10 mouse cellular contexts compared by ENCODE assay signal in the genomic region with DNA sequence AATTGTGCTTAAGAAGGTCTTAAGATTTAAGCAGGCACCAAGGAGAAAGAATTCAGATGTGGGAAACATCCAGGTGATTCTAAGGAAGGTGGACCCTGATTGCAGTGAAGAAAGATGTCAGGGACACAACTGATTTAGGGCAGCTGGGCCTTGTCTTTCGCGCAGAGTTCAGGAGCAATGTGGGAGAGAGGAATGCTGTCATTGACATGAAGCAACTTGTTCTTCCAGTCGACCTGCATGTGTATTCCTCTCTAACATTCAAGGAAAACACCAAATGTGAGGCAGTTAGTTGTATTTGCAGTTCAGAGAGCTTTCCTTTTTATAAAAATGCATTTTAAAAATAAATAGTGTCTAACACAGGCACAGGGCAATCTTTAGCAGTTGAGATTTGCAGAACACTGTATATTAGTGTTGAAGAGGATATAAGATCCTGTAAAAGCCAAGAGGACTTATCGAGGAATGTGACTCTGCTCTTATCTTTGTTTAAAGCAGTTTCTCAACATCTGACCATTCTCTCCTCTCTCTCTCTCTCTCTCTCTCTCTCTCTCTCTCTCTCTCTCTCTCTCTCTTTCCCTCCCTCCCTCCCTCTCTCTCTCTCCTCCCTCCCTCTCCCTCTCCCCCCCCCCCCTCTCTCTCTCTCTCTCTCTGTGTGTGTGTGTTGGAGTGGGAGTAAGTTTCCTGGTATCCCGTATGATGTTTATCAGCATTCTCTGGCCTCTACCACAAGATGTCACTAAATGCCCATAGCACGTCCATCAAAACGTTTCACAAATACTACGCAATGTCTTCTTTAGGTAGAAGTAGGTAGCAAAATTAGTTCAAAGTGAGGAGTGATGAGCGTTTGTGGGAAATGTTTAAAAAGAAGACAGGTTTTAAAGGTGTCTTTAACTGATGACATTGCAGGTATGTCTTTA. TPM values are rescaled to one million over a fixed set of nuclear protein-coding genes. Genes with fewer than 3 reads are reported as not detected.
DNase-seq lines count a peak whose midpoint lies in the region; ATAC-seq and TF ChIP-seq lines count a peak whose summit lies in the region.
"Had no signal": no experiment of that assay in that cellular context is flagged by ENCODE, and none has a peak within 500 bp of the region (broad histone marks: within the 10 kb centered on the region; RNA-seq: fewer than 3 reads in every experiment).

No protein-coding gene starts in this region.

- 51% methylated on average over 9 of the region's 9 CpGs for WGBS in hindbrain, embryonic 10.5 days
- WGBS in hindbrain, embryonic 14.5 days = 51% methylated on average over 9 of the region's 9 CpGs
- 14% methylated on average over 9 of the region's 9 CpGs for WGBS in lung, embryonic 14.5 days

- intact Hi-C loops in left cerebral cortex, postnatal 10 days (cut with DNase I) = loop anchor here (10.0 kb wide), 1 partner anchor 250 kb away; no protein-coding TSS in a partner anchor

- no peaks in the 10 kb centered on the region for H3K4me1 ChIP-seq in hindbrain, embryonic 10.5 days (replicated peaks)
- H3K4me1 ChIP-seq in hindbrain, embryonic 14.5 days (replicated peaks; ENCODE audit: control insufficient read depth, insufficient read depth, low read length) = no peaks in the 10 kb centered on the region
- H3K4me1 ChIP-seq in lung, embryonic 14.5 days (ENCODE audit: insufficient read depth) = no peaks in the 10 kb centered on the region
- H3K4me1 ChIP-seq: hindbrain, embryonic 15.5 days had no signal

- H3K27ac ChIP-seq in hindbrain, embryonic 10.5 days = no peak overlapping the region
- no peak overlapping the region for H3K27ac ChIP-seq in hindbrain, embryonic 14.5 days
- peak overlapping the region; percentile 6; the same call in 1 of the 2 replicates for H3K27ac ChIP-seq in lung, embryonic 14.5 days (ENCODE audit: low read depth)
- H3K27ac ChIP-seq: hindbrain, embryonic 15.5 days; macrophage had no signal

- no peak for ATAC-seq in hindbrain, embryonic 14.5 days (ENCODE audit: low FRiP score)
- ATAC-seq in lung, embryonic 14.5 days (ENCODE audit: insufficient read depth) = peak; percentile 88
- ATAC-seq in activated CD4-positive, CD25-positive, alpha-beta regulatory T cell, adult 4 months = no peak

- no peaks in the 10 kb centered on the region for H3K79me3 ChIP-seq in C2C12 (ENCODE audit: low read depth)

- H3K79me2 ChIP-seq in C2C12 (ENCODE audit: control insufficient read depth, insufficient read depth) = no peaks in the 10 kb centered on the region

- DNase-seq in hindbrain, embryonic 10.5 days (ENCODE audit: low spot score) = peak; percentile 4
- DNase-seq in hindbrain, embryonic 14.5 days (ENCODE audit: low spot score) = no peak
- DNase-seq in R1 (ENCODE audit: low read depth, low spot score) = peak; percentile 46
- peak; percentile 77 for DNase-seq in lung, embryonic 14.5 days
- DNase-seq in left cerebral cortex, postnatal 10 days (ENCODE audit: extremely low spot score in 1 of 2, low spot score in 2 of 2) = no peak
- no peak for DNase-seq in cerebellum, postnatal 4 days (ENCODE audit: low spot score in 2 of 2)

- no peaks in the 10 kb centered on the region for H3K27me3 ChIP-seq in hindbrain, embryonic 10.5 days (ENCODE audit: insufficient read depth, poor library complexity, severe bottlenecking)
- no peaks in the 10 kb centered on the region for H3K27me3 ChIP-seq in hindbrain, embryonic 14.5 days (ENCODE audit: control insufficient read depth, insufficient read depth, low read length)
- H3K27me3 ChIP-seq in C2C12 (ENCODE audit: control insufficient read depth, insufficient read depth, insufficient read length) = no peaks in the 10 kb centered on the region
- H3K27me3 ChIP-seq in lung, embryonic 14.5 days (ENCODE audit: insufficient read depth, low read length) = no peaks in the 10 kb centered on the region
- H3K27me3 ChIP-seq: hindbrain, embryonic 15.5 days had no signal

- no peak overlapping the region for H3K9ac ChIP-seq in hindbrain, embryonic 14.5 days
- H3K9ac ChIP-seq in lung, embryonic 14.5 days = no peak overlapping the region
- H3K9ac ChIP-seq: hindbrain, embryonic 15.5 days had no signal

- no peaks in the 10 kb centered on the region for H3K36me3 ChIP-seq in hindbrain, embryonic 10.5 days
- H3K36me3 ChIP-seq in hindbrain, embryonic 14.5 days (replicated peaks; ENCODE audit: control insufficient read depth, insufficient read depth) = no peaks in the 10 kb centered on the region
- H3K36me3 ChIP-seq in C2C12 (ENCODE audit: control insufficient read depth, insufficient read depth) = no peaks in the 10 kb centered on the region
- no peaks in the 10 kb centered on the region for H3K36me3 ChIP-seq in lung, embryonic 14.5 days (ENCODE audit: insufficient read depth)
- H3K36me3 ChIP-seq: hindbrain, embryonic 15.5 days had no signal

- TF ChIP-seq CTCF in C2C12 (IDR thresholded peaks at IDR 0.05; ENCODE audit: control insufficient read depth, insufficient read depth, insufficient read length) = no peak
- TF ChIP-seq CTCF in lung, embryonic 14.5 days (IDR thresholded peaks at IDR 0.05; ENCODE audit: low read depth) = peak; percentile 71

- no peaks in the 10 kb centered on the region for H3K9me3 ChIP-seq in hindbrain, embryonic 10.5 days
- H3K9me3 ChIP-seq in hindbrain, embryonic 14.5 days (ENCODE audit: control insufficient read depth, low read length) = no peaks in the 10 kb centered on the region
- H3K9me3 ChIP-seq in lung, embryonic 14.5 days (ENCODE audit: low read depth, low read length) = no peaks in the 10 kb centered on the region
- H3K9me3 ChIP-seq: hindbrain, embryonic 15.5 days had no signal

- H3K4me3 ChIP-seq in hindbrain, embryonic 10.5 days = no peak overlapping the region
- H3K4me3 ChIP-seq in hindbrain, embryonic 14.5 days (replicated peaks; ENCODE audit: low read length) = no peak overlapping the region
- no peak overlapping the region for H3K4me3 ChIP-seq in C2C12 (ENCODE audit: insufficient read depth, poor library complexity, severe bottlenecking)
- H3K4me3 ChIP-seq in lung, embryonic 14.5 days (ENCODE audit: low read depth, low read length) = no peak overlapping the region
- H3K4me3 ChIP-seq: hindbrain, embryonic 15.5 days had no signal

- H3ac ChIP-seq in C2C12 (ENCODE audit: control insufficient read depth, insufficient read length, low read depth) = no peak overlapping the region

- no peak overlapping the region for H3K4me2 ChIP-seq in hindbrain, embryonic 14.5 days (replicated peaks)
- H3K4me2 ChIP-seq in lung, embryonic 14.5 days = no peak overlapping the region
- H3K4me2 ChIP-seq: hindbrain, embryonic 15.5 days had no signal

TF ChIP-seq in C2C12, 6 proteins besides CTCF, POLR2A, EP300 and RAD21:
- TF ChIP-seq CEBPB (IDR thresholded peaks at IDR 0.05; ENCODE audit: low read depth) = peak; percentile 5
- TF ChIP-seq MYOG (IDR thresholded peaks at IDR 0.05; ENCODE audit: control insufficient read depth, extremely low read depth, insufficient read length) = no peak

RNA-seq across cellular contexts. Expression of a gene that starts 12.8 kb away (rescaled TPM):
- not detected in 2 replicates for polyA plus RNA-seq in hindbrain, embryonic 10.5 days (2016; fragmentation: Nextera tagmentation; extraction: Ambion mirVana)
- 0.18 and 0.35 TPM in 2 replicates for polyA plus RNA-seq in hindbrain, embryonic 14.5 days (2014; fragmentation: Nextera tagmentation; extraction: Ambion mirVana)
- polyA plus RNA-seq in C2C12 (2012; fragmentation: generic; extraction: Trizol) = not detected
- 3.3 and 4.4 TPM in 2 replicates for polyA plus RNA-seq in lung, embryonic 14.5 days (2014; fragmentation: Nextera tagmentation; extraction: Ambion mirVana)
- under 1 TPM in 1 of 2 experiments, not detected in 1; 0.22 TPM for polyA plus RNA-seq in activated CD4-positive, CD25-positive, alpha-beta regulatory T cell, adult 4 months (2017; shearing (Covaris generic))
- under 1 TPM; 0.30 to 0.32 TPM for total RNA-seq in left cerebral cortex, postnatal 10 days (2021)

RNA-seq across cellular contexts. Expression of a gene that starts 20.7 kb away (rescaled TPM):
- 0.10 TPM in 1 of 2 replicates, not detected in the other for polyA plus RNA-seq in hindbrain, embryonic 10.5 days (2016; fragmentation: Nextera tagmentation; extraction: Ambion mirVana)
- 0.25 and 0.70 TPM in 2 replicates for polyA plus RNA-seq in hindbrain, embryonic 14.5 days (2014; fragmentation: Nextera tagmentation; extraction: Ambion mirVana)
- polyA plus RNA-seq in C2C12 (2012; fragmentation: generic; extraction: Trizol) = not detected
- 3.5 and 4.5 TPM in 2 replicates for polyA plus RNA-seq in lung, embryonic 14.5 days (2014; fragmentation: Nextera tagmentation; extraction: Ambion mirVana)
- polyA plus RNA-seq in activated CD4-positive, CD25-positive, alpha-beta regulatory T cell, adult 4 months (2017; shearing (Covaris generic)) = not detected
- under 1 TPM in 1 of 2 experiments, not detected in 1; 0.17 TPM for total RNA-seq in left cerebral cortex, postnatal 10 days (2021)
- polyA plus RNA-seq: macrophage had no signal

Comparison
In these comparisons a context has a peak if more than half of its experiments do, and no peak if none do; other contexts are left out.
1. DNase-seq: peak in hindbrain, embryonic 10.5 days (single experiment), R1 (single experiment) and lung, embryonic 14.5 days (single experiment); none in hindbrain, embryonic 14.5 days (single experiment), left cerebral cortex, postnatal 10 days (0 of 2) and cerebellum, postnatal 4 days (0 of 2).